ENCODE assay signal across 8 mouse cellular contexts in genomic region chr1:192190508-192191321, GRCm38 (mm10). TPM values are rescaled to one million over a fixed set of nuclear protein-coding genes. Genes with fewer than 3 reads are reported as not detected.
DNase-seq lines count a peak whose midpoint lies in the region; ATAC-seq and TF ChIP-seq lines count a peak whose summit lies in the region.

TSS of gene Kcnh1 (plus strand) at chr1:192190774.

- H3K4me2 ChIP-seq in embryonic facial prominence, embryonic 11.5 days (ENCODE audit: low read depth, low read length), result peak within 1 kb of the TSS; percentile 96
- H3K4me2 ChIP-seq in limb, embryonic 11.5 days (ENCODE audit: low read depth, severe bottlenecking), result peak within 1 kb of the TSS; percentile 88
- peak within 1 kb of the TSS; percentile 88 for H3K4me2 ChIP-seq in midbrain, embryonic 13.5 days (replicated peaks)

- WGBS in embryonic facial prominence, embryonic 11.5 days, result under 1% methylated on average over 72 of the region's 73 CpGs
- 3% methylated on average over 73 of the region's 73 CpGs for WGBS in heart, adult 2 months
- WGBS in limb, embryonic 11.5 days, result 2% methylated on average over 71 of the region's 73 CpGs
- WGBS in midbrain, embryonic 13.5 days, result 2% methylated on average over 67 of the region's 73 CpGs

- H3K9ac ChIP-seq in embryonic facial prominence, embryonic 11.5 days (replicated peaks; ENCODE audit: low read length), result peak within 1 kb of the TSS; percentile 44
- H3K9ac ChIP-seq in heart, adult 2 months (ENCODE audit: low read depth, low read length), result peak within 1 kb of the TSS; percentile 27; the same call in 1 of the 2 replicates
- H3K9ac ChIP-seq in limb, embryonic 11.5 days (ENCODE audit: low read length), result 0 out of 2 replicates have a peak within 1 kb of the TSS, but pooled peaks have one; percentile 23
- H3K9ac ChIP-seq in midbrain, embryonic 13.5 days (replicated peaks), result peak within 1 kb of the TSS; percentile 69

- TF ChIP-seq EP300 in heart, adult 2 months (IDR thresholded peaks at IDR 0.05; ENCODE audit: insufficient read depth, low read depth, low read length), result peak; percentile 59; the same call in 1 of the 2 replicates

- no peaks in the 10 kb centered on the region; the same call in 1 of the 2 replicates for H3K4me1 ChIP-seq in embryonic facial prominence, embryonic 11.5 days (ENCODE audit: control insufficient read depth, insufficient read depth, low read length)
- H3K4me1 ChIP-seq in heart, adult 2 months (ENCODE audit: control insufficient read depth, insufficient read depth, low read length), result no peaks in the 10 kb centered on the region; the same call in 1 of the 2 replicates
- no peaks in the 10 kb centered on the region for H3K4me1 ChIP-seq in limb, embryonic 11.5 days (ENCODE audit: control insufficient read depth, insufficient read depth, low read length)
- peaks cover 17% of the 10 kb centered on the region for H3K4me1 ChIP-seq in midbrain, embryonic 13.5 days (replicated peaks)

- H3K4me3 ChIP-seq in embryonic facial prominence, embryonic 11.5 days (ENCODE audit: low read depth, low read length), result peak within 1 kb of the TSS; percentile 49
- peak within 1 kb of the TSS; percentile 16; the same call in 1 of the 2 replicates for H3K4me3 ChIP-seq in heart, adult 2 months
- peak within 1 kb of the TSS; percentile 31 for H3K4me3 ChIP-seq in limb, embryonic 11.5 days (ENCODE audit: low read depth, low read length)
- H3K4me3 ChIP-seq in midbrain, embryonic 13.5 days (replicated peaks), result peak within 1 kb of the TSS; percentile 55

- H3K27me3 ChIP-seq in embryonic facial prominence, embryonic 11.5 days (ENCODE audit: control insufficient read depth, insufficient read depth, low read length), result peaks cover 20% of the 10 kb centered on the region
- peaks cover 5% of the 10 kb centered on the region for H3K27me3 ChIP-seq in heart, adult 2 months (ENCODE audit: control insufficient read depth, insufficient read depth, low read length)
- peaks cover 15% of the 10 kb centered on the region for H3K27me3 ChIP-seq in limb, embryonic 11.5 days (ENCODE audit: control insufficient read depth, insufficient read depth, low read length)
- H3K27me3 ChIP-seq in midbrain, embryonic 13.5 days, result peaks cover 35% of the 10 kb centered on the region

- peak; percentile 78 to 81 for DNase-seq in adrenal gland, postnatal 4 days (ENCODE audit: low spot score in 2 of 2)
- DNase-seq in embryonic facial prominence, embryonic 11.5 days (ENCODE audit: low spot score), result peak; percentile 88
- DNase-seq in heart, adult 2 months, result peak; percentile 86 to 88
- peak; percentile 78 to 89 for DNase-seq in kidney, adult 8-10 months
- DNase-seq in limb, embryonic 11.5 days (ENCODE audit: low spot score), result peak; percentile 87
- DNase-seq in spleen, adult 18-20 months, result peak; percentile 50 to 75

- TF ChIP-seq POLR2A in heart, adult 2 months (IDR thresholded peaks at IDR 0.05; ENCODE audit: insufficient read depth, low read depth, low read length), result no peak

- H3K9me3 ChIP-seq in embryonic facial prominence, embryonic 11.5 days (replicated peaks; ENCODE audit: control insufficient read depth, low read length), result no peaks in the 10 kb centered on the region
- no peaks in the 10 kb centered on the region for H3K9me3 ChIP-seq in limb, embryonic 11.5 days (ENCODE audit: control insufficient read depth, low read length)
- no peaks in the 10 kb centered on the region for H3K9me3 ChIP-seq in midbrain, embryonic 13.5 days

- ATAC-seq in embryonic facial prominence, embryonic 11.5 days (replicated peaks; ENCODE audit: insufficient number of reproducible peaks, low FRiP score, low TSS enrichment, low read depth), result peak; percentile 87
- peak; percentile 85 for ATAC-seq in limb, embryonic 11.5 days (ENCODE audit: insufficient number of reproducible peaks, low FRiP score, low TSS enrichment, low read depth)
- peak; percentile 96 for ATAC-seq in midbrain, embryonic 13.5 days
- no peak for ATAC-seq in activated CD4-positive, CD25-positive, alpha-beta regulatory T cell, adult 4 months

- peak; percentile 85 for TF ChIP-seq CTCF in heart, adult 2 months (IDR thresholded peaks at IDR 0.05)

- H3K79me2 ChIP-seq in heart, adult 2 months (replicated peaks; ENCODE audit: control insufficient read depth, insufficient read depth, low read length), result no peaks in the 10 kb centered on the region

- H3K36me3 ChIP-seq in embryonic facial prominence, embryonic 11.5 days (replicated peaks; ENCODE audit: control insufficient read depth, insufficient read depth, low read depth, low read length), result no peaks in the 10 kb centered on the region
- no peaks in the 10 kb centered on the region for H3K36me3 ChIP-seq in heart, adult 2 months (ENCODE audit: control insufficient read depth, insufficient read depth, low read length)
- H3K36me3 ChIP-seq in limb, embryonic 11.5 days (ENCODE audit: control insufficient read depth, insufficient read depth, low read length), result no peaks in the 10 kb centered on the region
- no peaks in the 10 kb centered on the region for H3K36me3 ChIP-seq in midbrain, embryonic 13.5 days

- intact Hi-C loops in heart, adult 2 months (cut with DNase I), result loop anchor here (1.0 kb wide), 2 partner anchors 408 to 522 kb away; no protein-coding TSS in a partner anchor

- H3K27ac ChIP-seq in embryonic facial prominence, embryonic 11.5 days (replicated peaks; ENCODE audit: low read depth, low read length), result no peak within 1 kb of the TSS
- no peak within 1 kb of the TSS for H3K27ac ChIP-seq in heart, adult 2 months
- no peak within 1 kb of the TSS for H3K27ac ChIP-seq in limb, embryonic 11.5 days (replicated peaks; ENCODE audit: low read depth, low read length)
- H3K27ac ChIP-seq in midbrain, embryonic 13.5 days, result no peak within 1 kb of the TSS

RNA-seq across cellular contexts. Expression of gene Kcnh1, which starts in this region (rescaled TPM):
- total RNA-seq in adrenal gland, postnatal 4 days (2021), result 1 to 10 TPM in 1 of 2 experiments, under 1 TPM in 1; 0.48 to 1.3 TPM
- 0.38 and 0.39 TPM in 2 replicates for polyA plus RNA-seq in embryonic facial prominence, embryonic 11.5 days (2014; fragmentation: Nextera tagmentation; extraction: Ambion mirVana)
- under 1 TPM; 0.05 to 0.09 TPM for total RNA-seq in heart, adult 2 months (2021)
- polyA plus RNA-seq in heart, adult 2 months (2012; rRNA removed), result 0.06 and 0.09 TPM in 2 replicates
- polyA plus RNA-seq in limb, embryonic 11.5 days (2014; fragmentation: Nextera tagmentation; extraction: Ambion mirVana), result 0.03 and 0.14 TPM in 2 replicates
- polyA plus RNA-seq in midbrain, embryonic 13.5 days (2015; fragmentation: Nextera tagmentation; extraction: Ambion mirVana), result 1.5 and 2.0 TPM in 2 replicates
- polyA plus RNA-seq in activated CD4-positive, CD25-positive, alpha-beta regulatory T cell, adult 4 months (2017; shearing (Covaris generic)), result under 1 TPM in 1 of 2 experiments, not detected in 1; 0.19 TPM

Comparison
In these comparisons a context has a peak if more than half of its experiments do, and no peak if none do; other contexts are left out.
1. Peak in DNase-seq, ATAC-seq, H3K4me3 ChIP-seq, H3K9ac ChIP-seq and H3K4me2 ChIP-seq in embryonic facial prominence, embryonic 11.5 days; RNA of the gene not detected or under 1 TPM.
2. Peak in DNase-seq, H3K4me3 ChIP-seq and H3K9ac ChIP-seq in heart, adult 2 months; RNA of the gene not detected or under 1 TPM.
3. Peak in DNase-seq, ATAC-seq, H3K4me3 ChIP-seq, H3K9ac ChIP-seq and H3K4me2 ChIP-seq in limb, embryonic 11.5 days; RNA of the gene not detected or under 1 TPM.